Mouse (Mus musculus): ENCODE results near the gene Dhx8.
A peak's percentile ranks its signal among the peaks of the same experiment; 100 is the strongest.

The Dhx8 gene

GRCm38 (mm10) chr11:101732518-101733440, at the start of gene Dhx8:
Dhx8 (plus strand) TSS chr11:101732919.
- peak; percentile 98 for DNase-seq (ENCODE audit: low spot score)

- peak; percentile 61 for DNase-seq (ENCODE audit: low spot score)
Observed at GRCm38 (mm10) chr11:101687351-101688301, 45.1 kb upstream of the Dhx8 start.

GRCm38 (mm10) chr11:101689701-101690113, 43.0 kb upstream of the Dhx8 start:
- DNase-seq (ENCODE audit: low spot score), result no peak

- DNase-seq (ENCODE audit: low spot score), result no peak
Observed at GRCm38 (mm10) chr11:101690326-101690725, 42.4 kb upstream of the Dhx8 start.

GRCm38 (mm10) chr11:101695906-101696661, 36.6 kb upstream of the Dhx8 start:
- no peak for DNase-seq (ENCODE audit: low spot score)

- DNase-seq (ENCODE audit: low spot score), result no peak
Observed at GRCm38 (mm10) chr11:101697156-101697861, 35.4 kb upstream of the Dhx8 start.

- DNase-seq (ENCODE audit: low spot score), result no peak
Observed at GRCm38 (mm10) chr11:101698114-101698513, 34.6 kb upstream of the Dhx8 start.

- no peak for DNase-seq (ENCODE audit: low spot score)
Observed at GRCm38 (mm10) chr11:101699556-101699955, 33.2 kb upstream of the Dhx8 start.

- DNase-seq (ENCODE audit: low spot score), result no peak
Observed at GRCm38 (mm10) chr11:101699991-101700390, 32.7 kb upstream of the Dhx8 start.

GRCm38 (mm10) chr11:101700446-101700845, 32.3 kb upstream of the Dhx8 start:
- peak; percentile 23 for DNase-seq (ENCODE audit: low spot score)

GRCm38 (mm10) chr11:101704081-101704480, 28.6 kb upstream of the Dhx8 start:
- no peak for DNase-seq (ENCODE audit: low spot score)

- DNase-seq (ENCODE audit: low spot score), result no peak
Observed at GRCm38 (mm10) chr11:101706764-101707448, 25.8 kb upstream of the Dhx8 start.

GRCm38 (mm10) chr11:101708482-101708881, 24.2 kb upstream of the Dhx8 start:
- no peak for DNase-seq (ENCODE audit: low spot score)

GRCm38 (mm10) chr11:101712811-101713210, 19.9 kb upstream of the Dhx8 start:
- DNase-seq (ENCODE audit: low spot score), result no peak

- DNase-seq (ENCODE audit: low spot score), result no peak
Observed at GRCm38 (mm10) chr11:101714012-101714411, 18.7 kb upstream of the Dhx8 start.

- DNase-seq (ENCODE audit: low spot score), result no peak
Observed at GRCm38 (mm10) chr11:101718324-101718723, 14.4 kb upstream of the Dhx8 start.

- no peak for DNase-seq (ENCODE audit: low spot score)
Observed at GRCm38 (mm10) chr11:101719986-101720520, 12.7 kb upstream of the Dhx8 start.

- no peak for DNase-seq (ENCODE audit: low spot score)
Observed at GRCm38 (mm10) chr11:101725043-101725442, 7.7 kb upstream of the Dhx8 start.

- no peak for DNase-seq (ENCODE audit: low spot score)
Observed at GRCm38 (mm10) chr11:101726765-101727164, 6.0 kb upstream of the Dhx8 start.

- no peak for DNase-seq (ENCODE audit: low spot score)
Observed at GRCm38 (mm10) chr11:101729308-101729707, 3.4 kb upstream of the Dhx8 start.

All from urinary bladder, postnatal 25 days (tissue).